Mouse (Mus musculus): ENCODE results near the gene Pold2.

The Pold2 gene

GRCm38 (mm10) chr11:5856479-5857130 is 21.5 kb downstream of the Pold2 start:
- no peak for DNase-seq

- no peak for DNase-seq
These were observed 22.2 kb downstream of the Pold2 start for GRCm38 (mm10) chr11:5855902-5856301.

- DNase-seq: no peak
These were observed 22.6 kb downstream of the Pold2 start for GRCm38 (mm10) chr11:5855481-5855880.

GRCm38 (mm10) chr11:5852314-5852713 is 25.8 kb downstream of the Pold2 start:
- DNase-seq: no peak

DNA sequence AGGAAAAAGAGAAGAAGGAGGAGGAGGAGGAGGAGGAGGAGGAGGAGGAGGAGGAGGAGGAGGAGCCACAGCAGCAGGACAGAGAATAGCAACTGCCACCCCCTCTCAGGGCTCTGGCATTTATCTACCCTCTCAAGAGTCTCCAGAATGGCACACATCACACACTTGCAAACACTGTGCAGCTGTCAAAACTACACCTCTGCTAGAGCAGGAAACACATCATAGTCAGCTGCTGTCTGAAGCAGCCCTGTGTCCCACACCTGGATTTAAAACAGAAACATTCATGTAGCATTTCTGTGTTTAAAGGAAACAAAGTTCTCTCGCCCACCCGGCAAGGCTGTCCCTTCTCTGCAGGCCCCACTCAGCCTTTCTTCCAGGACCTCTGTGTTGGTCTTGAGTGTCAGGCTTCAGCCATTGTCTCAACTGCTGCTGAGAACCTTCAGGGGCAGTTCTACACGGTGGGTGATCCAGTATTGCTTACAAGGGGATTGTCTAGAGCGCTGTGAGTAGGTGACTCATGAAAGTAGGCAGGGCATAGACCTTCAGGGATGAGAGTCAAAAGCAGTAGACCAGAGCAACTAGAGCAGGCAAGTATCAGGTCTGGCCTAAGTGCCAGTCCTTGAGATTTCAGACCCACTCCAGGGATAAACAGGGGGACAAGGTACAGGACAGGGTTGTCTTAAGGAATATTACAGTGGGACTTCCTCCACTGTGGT is 26.9 kb downstream of the Pold2 start:
- no peak for DNase-seq

DNA sequence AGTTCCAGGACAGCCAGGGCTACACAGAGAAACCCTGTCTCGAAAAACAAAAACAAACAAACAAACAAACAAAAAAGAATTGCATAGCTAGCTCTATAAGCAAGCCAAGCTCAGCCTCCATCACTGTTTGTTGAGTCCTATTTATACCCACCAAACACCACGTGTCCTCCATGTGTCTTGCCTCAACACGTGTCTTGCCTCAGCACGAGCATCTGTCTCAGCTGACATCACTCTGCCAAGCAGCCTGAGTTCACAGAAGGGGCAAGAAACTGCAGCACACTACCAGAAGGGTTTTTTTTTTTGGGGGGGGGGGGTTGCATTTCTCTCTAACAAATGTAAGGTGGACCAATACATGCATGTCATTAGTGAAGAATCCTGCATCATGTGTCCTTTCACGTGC is 27.6 kb downstream of the Pold2 start:
- DNase-seq: no peak

DNA sequence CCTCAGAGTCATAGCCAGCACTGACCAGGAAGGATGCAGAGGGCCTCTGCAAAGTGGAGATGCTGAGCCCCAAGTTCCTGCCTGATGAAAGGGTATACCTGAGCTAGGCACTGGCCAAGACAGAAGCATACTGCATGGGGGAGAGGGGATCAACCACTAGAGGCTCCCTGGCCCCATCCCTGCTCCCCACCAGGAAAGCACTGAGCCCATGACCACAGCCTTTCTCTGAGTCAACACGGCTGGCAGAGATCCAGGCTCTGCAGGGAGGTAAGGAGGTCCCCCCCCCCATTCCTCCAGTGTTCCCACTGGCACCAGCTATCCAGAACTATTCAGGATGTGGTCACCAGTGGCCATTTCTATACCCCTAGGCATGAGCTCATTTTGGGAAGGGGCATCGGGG is 28.8 kb downstream of the Pold2 start:
- DNase-seq: no peak

DNA sequence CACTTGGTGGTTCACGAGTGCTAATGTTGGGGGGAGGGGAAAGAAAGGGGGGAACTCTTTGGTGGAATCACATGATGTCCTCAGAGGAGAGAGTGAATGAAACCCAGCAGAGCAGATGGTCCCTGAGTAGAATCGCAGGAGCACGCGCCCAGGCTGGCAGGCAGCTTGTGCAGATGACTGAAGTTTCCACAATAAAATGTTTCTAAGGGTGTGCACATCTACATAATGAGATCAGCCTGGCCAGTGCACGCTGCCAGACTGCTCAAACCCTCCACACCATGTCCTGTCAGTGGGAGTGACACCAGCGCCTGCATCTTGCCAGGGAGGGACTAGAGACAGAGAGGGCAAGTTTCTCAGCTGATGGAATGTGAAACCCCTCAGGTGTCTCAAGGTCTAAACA is 29.4 kb downstream of the Pold2 start:
- no peak for DNase-seq

DNA sequence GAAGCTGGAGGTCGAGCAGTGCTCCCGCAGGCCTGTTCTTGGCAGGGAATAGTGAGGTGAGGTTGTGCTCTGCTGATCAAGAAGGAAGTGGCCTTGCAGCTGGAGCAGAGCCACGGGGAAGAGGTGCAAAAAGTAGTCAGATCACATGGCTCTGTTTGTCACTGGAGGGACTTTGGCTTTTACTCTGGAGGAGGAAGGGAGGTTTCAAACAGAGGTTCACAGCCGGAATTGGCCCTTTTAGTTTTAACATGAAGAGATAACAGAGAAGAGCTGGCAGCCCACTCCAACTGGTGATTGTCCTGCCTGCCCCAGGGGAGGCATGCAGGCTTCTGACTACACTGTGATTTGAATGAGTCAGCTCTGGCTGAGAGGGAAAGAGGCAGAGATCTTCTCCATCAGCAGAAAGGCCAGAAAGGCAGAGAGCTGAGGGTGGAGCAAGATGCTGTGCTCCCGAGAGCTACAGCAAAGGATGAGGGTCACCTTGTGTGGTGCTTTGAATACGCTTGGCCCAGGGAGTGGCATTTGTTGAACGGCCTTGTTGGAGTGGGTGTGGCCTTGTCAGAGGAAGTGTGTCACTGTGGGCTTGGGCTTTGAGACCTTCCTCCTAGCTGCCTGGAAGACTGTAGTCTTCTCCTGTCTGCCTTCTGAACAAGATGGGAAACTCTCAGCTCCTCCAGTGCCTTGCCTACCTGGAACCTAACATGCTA is 31.3 kb downstream of the Pold2 start:
- no peak for DNase-seq

DNA sequence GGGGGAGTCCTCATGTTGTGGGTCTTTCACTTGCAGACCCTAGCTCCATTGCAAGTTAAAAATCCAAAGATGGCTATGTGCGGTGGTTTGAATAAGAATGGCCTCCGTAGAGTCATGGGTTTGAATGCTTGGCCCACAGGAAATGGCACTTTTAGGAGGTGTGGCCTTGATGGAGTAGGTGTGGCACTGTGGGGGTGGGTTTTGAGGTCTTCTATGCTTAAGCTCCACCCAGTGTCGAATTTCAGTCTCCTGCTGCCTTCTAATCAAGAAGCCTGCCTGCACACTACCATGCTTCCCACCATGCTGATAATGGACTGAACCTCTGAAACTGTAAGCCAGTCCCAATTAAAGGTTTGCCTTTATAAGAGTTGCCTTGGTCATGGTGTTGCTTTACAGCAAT is 35.0 kb downstream of the Pold2 start:
- no peak for DNase-seq

GRCm38 (mm10) chr11:5841751-5842150 is 36.3 kb downstream of the Pold2 start:
- no peak for DNase-seq

DNA sequence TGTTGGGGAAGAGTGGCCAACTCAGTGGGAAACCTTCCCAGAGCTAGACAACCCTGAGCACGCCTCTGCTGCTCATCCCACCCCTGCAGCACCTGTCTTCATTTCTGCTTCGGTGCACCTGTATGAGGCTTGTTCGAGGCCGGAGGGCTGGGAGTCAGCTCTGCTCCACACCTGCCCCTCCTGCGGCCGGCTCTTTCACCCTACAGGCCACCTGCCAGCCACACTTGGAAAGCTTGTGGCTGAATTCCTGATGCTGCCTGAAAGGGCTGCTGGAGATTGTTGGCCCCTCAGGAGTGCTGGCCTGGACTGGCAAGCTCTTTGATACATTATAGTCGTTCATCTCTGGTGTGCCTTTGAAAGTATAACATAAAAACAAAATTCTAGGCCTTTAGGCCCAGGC is 37.7 kb downstream of the Pold2 start:
- no peak for DNase-seq

DNA sequence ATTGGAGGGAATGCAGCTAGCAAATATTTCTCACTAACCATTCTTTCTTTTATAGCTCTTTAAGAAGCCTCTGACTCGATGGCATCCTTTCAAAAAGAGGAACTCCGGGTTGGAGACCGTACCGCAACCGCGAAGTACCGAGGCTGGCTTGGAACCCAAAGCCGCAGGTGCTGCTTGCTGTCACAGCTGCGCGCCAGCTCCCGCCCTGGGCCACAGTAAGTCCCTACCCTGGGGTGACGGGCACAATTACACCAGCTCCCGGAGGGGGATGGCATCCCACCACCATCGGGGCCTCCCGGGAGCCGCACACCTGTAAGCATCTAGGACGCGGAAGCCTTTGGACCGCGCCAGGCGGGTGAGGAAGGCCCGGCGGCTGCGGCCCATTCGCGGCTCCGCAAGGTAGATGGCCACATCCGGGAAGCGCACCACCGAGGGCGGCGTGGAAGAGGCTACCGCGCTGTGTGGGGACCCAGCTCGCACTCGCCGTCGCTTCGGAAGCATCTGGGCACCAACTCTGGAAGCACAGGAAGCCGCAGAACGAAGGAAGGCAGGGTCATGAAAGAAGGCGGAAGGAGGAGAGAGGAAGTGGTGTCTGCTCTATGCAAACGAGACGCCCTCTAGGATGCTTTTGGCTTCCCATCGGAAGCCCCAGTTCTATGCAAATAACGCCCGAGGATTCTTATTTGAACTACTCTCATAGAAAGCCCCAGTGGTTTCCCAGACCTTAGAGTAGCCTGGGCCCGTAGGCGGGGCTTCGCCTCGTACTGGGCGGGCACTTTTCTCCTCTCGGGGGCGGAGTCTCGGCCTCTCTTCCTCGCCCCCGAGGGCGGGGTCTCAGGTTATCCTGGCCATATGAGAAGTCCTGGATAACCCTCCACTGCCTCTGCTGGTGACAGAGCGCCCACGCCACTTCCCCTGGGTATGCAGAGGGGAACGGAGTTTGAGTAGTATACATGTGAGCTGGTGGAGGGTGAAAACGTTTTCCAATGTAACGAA is 40.5 kb downstream of the Pold2 start, which contains the start of gene Polm:
Polm (minus strand) TSS at position 766 of the 996 bp plus-strand sequence.
- DNase-seq: peak; percentile 84 to 91

DNA sequence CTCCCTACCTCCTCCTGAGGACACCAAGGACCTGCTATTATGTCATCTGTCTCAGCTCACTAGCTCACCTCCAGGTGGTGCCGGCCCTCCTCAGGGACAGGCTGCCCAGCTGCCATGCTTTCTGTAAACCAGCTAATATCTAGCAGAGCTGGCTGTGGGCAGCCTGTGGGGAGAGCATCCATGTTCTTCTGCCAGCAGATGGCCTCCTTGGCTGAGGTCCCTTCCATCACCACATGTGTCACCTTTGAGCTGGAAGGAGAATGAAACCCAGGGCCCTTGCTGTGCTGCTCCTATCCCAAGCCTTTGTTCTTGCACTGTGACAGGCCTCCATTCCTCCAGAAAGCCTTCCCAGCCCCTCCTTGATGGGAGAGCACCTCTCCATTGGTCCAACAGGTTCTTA is 42.0 kb downstream of the Pold2 start:
- DNase-seq: peak in 1 of 2 experiments; percentile 13

- no peak for DNase-seq
These were observed 43.0 kb downstream of the Pold2 start for GRCm38 (mm10) chr11:5835057-5835456.

- no peak for DNase-seq
These were observed 43.6 kb downstream of the Pold2 start for GRCm38 (mm10) chr11:5834506-5834905.

DNA sequence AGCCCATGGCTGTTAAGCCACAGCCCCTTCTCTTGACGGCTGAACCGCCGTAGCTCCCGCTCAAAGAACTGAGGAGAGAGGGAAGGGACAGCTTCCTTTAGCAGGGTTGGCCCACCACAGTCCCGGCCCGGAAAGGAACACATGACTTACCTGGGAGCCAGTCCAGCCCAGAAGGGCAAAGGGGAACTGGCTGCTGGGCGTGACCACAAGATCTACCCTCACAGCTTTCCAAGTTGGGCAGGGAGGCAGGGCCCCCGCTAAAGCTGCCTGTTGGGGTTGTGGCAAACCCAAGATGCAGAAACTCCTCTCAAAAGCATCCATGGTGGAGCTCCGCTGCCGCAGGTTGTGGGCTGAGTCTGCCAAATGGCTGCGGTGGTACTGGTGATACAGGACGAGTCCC is 48.8 kb downstream of the Pold2 start:
- DNase-seq: peak in 1 of 2 experiments; percentile 16

DNA sequence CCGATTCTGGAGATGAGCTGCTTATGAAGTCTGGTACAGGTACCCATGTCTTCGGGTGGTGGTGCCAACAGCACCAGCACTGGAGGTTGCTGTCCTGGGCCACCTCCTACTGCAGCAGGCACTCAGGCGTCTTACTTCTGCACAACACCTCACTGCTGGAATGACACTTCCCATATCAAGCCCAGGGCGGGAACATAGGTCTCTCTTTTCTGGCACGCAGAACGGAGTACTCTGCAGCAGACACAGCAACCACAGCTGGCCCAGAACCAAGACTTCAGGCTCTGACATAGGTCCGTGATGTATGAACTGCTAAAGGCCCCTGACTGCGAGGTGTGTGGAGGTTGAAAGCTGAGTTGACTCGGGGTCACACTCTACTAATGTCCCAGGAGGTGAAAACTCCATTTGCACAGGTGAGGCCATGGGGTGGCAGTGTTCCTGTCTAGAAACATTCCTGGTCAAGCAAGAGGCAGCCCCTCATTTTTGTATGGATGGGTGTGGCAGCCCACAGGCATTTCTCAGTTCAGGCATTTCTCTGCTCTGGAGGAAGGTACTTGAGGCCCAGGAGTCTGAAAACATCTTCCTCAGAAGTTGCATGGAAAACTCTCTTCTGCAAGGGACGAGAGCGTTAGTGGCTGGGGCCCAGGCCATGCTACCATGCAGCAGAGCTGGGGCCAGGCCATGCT is 49.4 kb downstream of the Pold2 start:
- no peak for DNase-seq

DNA sequence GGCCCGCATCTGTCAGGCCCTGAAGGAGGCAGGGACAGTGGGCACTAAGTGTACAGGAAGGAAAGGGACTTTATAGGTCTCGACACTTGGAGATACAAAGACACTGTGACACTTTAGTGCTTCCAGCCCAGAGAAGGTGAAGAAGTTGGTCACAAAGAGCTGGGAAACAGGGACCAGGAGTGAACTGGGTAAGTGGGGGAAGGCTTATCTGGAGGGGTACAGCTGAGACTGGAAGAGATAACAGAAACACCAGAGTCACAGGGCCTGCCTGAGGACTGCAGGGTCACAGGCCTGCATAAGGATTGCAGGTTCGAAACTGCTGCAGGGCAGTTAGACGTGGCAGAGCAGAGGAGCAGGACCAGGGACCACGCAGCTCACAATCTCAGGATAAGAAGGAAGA is 50.2 kb downstream of the Pold2 start:
- DNase-seq: no peak

DNA sequence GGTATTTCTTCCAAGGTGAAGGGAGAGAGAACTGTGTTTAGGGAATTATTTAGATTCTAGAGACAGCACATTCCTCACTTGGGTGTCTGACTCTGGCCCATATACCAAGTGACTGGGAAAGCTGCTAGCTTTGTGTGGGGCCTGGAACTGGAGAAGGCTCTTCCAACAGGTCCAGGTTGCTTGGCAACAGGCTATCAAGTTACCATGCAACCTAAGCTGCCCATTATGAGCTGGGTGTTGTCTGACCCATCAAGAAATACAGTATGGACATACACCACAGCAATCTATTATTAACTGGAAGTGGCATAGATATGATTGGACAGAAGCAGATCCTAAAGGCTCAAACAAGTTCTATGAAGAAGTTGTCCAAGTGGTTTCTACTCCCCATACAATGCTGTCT is 52.7 kb downstream of the Pold2 start:
- DNase-seq: no peak
